Mouse (Mus musculus): ENCODE results near the gene Dmbt1.

DNA sequence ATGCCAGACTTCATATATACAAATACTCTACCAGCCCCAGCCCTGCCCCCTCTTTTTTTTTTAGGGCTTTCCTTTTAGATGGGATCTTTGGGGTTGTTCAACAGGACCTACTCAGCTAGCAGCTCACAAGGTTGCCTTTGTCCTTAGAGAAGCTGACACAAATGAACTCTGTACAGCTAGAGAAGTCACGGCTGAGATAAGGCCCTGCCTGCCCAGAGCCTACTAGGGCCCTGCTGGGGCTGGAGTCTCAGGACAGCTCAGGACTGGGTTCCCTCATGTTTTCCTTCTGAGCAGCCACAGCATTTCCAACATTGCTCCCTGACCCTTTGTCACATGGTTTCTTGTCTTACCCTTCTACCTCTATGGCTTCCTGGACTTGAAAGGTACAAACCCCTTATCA lies 4.3 kb upstream of the Dmbt1 start:
- TF ChIP-seq CTCF (IDR thresholded peaks at IDR 0.05; ENCODE audit: low read depth, low read length) (no peak), POLR2AphosphoS5 (IDR thresholded peaks at IDR 0.05; ENCODE audit: insufficient replicate concordance, low read depth, low read length) (no peak), GATA1 (IDR thresholded peaks at IDR 0.05; ENCODE audit: borderline replicate concordance, low read length) (no peak), TAL1 (conservative IDR thresholded peaks at IDR 0.05; ENCODE audit: low read depth, low read length) (no peak)
